Mouse (Mus musculus) hematopoietic stem cell, adult 5-6 weeks (primary cell): ENCODE measurements around the gene Hebp1. TPM values are rescaled to one million over a fixed set of nuclear protein-coding genes. Genes with fewer than 3 reads are reported as not detected.

Experiments
- ATAC-seq, 2 experiments: fragments of 125-278 bp in 1 of 2; replicated peaks in 1 of 2; 2 replicates each; pipeline ENCODE4 v1.8.0; 2016 to 2017; ENCODE audit warnings: inconsistent platforms in 2 of 2, mild to moderate bottlenecking in 2 of 2, moderate number of reproducible peaks in 2 of 2, low read depth in 1 of 2, moderate TSS enrichment in 1 of 2; ENCODE audit not compliant: low FRiP score in 2 of 2, poor library complexity in 2 of 2, severe bottlenecking in 2 of 2, insufficient read depth in 1 of 2, low TSS enrichment in 1 of 2
- total RNA-seq: library from RNA; stranded (forward); fragments of 172-1452, 232-1000 nt; gene quantifications from 2 replicates; pipeline ENCODE4 v1.2.3, GENCODE M21; 2017

Hebp1 gene
- total RNA-seq, 1 experiment from 2014 or later, result 54.6 TPM

GRCm38 (mm10) chr6:135100787-135101472, 96.9 kb downstream of the Hebp1 start:
- ATAC-seq, result no peak

- ATAC-seq, result no peak
Measured at GRCm38 (mm10) chr6:135092798-135093470, 104.9 kb downstream of the Hebp1 start.

- no peak for ATAC-seq
Measured at GRCm38 (mm10) chr6:135090661-135091060, 107.2 kb downstream of the Hebp1 start.

GRCm38 (mm10) chr6:135089786-135090185, 108.0 kb downstream of the Hebp1 start:
- no peak for ATAC-seq

- peak; percentile 92 to 94 for ATAC-seq
Measured at GRCm38 (mm10) chr6:135087721-135088451, 109.9 kb downstream of the Hebp1 start.

Other genes starting within 250 kb of the Hebp1 start
- 0.94 and 2.0 TPM in 2 replicates for gene Apold1, start 216.3 kb downstream of the Hebp1 start, total RNA-seq
- gene Ddx47, start 186.4 kb downstream of the Hebp1 start, total RNA-seq, result 127 and 132 TPM in 2 replicates
- gene Gprc5a, start 132.4 kb downstream of the Hebp1 start, total RNA-seq, result 0.84 TPM in 1 of 2 replicates, not detected in the other
- gene Gprc5d, start 79.7 kb downstream of the Hebp1 start, total RNA-seq, result not detected in 2 replicates
- 14.1 and 15.5 TPM in 2 replicates for gene Fam234b, start within 50 bp of the Hebp1 start, total RNA-seq
- 1.6 TPM in 1 of 2 replicates, not detected in the other for gene Gsg1, start 56.3 kb upstream of the Hebp1 start, total RNA-seq
- gene Pbp2, start 112.4 kb upstream of the Hebp1 start, total RNA-seq, result not detected in 2 replicates
- 31.7 and 32.0 TPM in 2 replicates for gene Emp1, start 164.5 kb upstream of the Hebp1 start, total RNA-seq